Mouse (Mus musculus) erythroblast, adult 5-6 weeks (primary cell): ENCODE data around the gene Pi4ka. TPM values are rescaled to one million over a fixed set of nuclear protein-coding genes. Genes with fewer than 3 reads are reported as not detected.

Source experiments
- ATAC-seq: replicated peaks from 2 replicates; pipeline ENCODE4 v1.8.0; 2016; ENCODE audit warnings: moderate number of reproducible peaks, mild to moderate bottlenecking, moderate TSS enrichment, inconsistent platforms; ENCODE audit not compliant: poor library complexity, low FRiP score, severe bottlenecking
- total RNA-seq, 2 experiments: library from RNA; stranded (forward) in 1 of 2; stranded (reverse) in 1 of 2; fragments of 150-400 nt in 1 of 2; fragments of 200-764, 138-1000 nt in 1 of 2; gene quantifications; 2 replicates each; pipeline versions ENCODE4 v1.2.3 to v1.2.4; 2015 to 2017; ENCODE audit warnings: low replicate concordance in 2 of 2

Gene Pi4ka
- total RNA-seq (2015; ENCODE audit: low replicate concordance) = 9.8 and 30.9 TPM in 2 replicates
- total RNA-seq (2017; ENCODE audit: low replicate concordance) = 9.6 and 17.4 TPM in 2 replicates

DNA sequence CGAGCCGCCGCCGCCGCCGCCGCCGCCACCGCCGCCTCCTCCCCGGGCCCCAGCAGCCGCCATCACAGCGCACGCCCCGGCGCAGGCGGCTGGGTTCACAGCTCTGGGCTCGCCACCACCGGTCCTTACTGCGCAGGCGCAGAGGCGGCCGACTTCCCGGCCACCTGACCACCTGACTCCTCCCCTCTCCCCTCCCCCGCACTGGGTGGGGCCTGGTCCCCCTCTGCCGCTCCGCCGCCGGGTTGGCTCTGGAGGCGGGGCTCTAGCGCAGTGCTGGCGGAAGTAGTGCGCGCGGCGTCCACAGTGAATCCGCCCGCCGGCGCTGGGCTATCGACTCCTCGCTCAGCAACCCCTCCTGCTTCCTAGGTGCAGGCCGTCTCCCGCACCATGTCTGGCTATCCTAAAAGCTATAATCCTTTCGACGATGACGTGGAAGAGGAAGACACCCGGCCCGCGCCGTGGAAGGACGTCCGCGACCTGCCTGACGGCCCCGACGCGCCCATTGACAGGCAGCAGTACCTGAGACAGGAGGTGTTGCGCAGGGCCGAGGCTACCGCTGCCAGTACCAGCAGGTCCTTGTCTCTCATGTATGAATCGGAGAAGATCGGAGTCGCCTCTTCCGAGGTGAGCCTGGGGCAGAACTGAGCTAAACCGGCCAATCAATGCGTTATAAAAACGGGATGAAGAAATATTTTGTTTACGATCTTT, at the start of gene Pi4ka, which contains the start of gene Snap29:
Gene Pi4ka, minus strand, starts transcription at position 579 of the 708 bp plus-strand sequence.
Gene Snap29, plus strand, starts transcription at position 251 of the 708 bp plus-strand sequence.
- ATAC-seq = peak; percentile 95

GRCm38 (mm10) chr16:17452373-17452715, 46.2 kb upstream of the Pi4ka start:
- peak; percentile 66 for ATAC-seq

DNA sequence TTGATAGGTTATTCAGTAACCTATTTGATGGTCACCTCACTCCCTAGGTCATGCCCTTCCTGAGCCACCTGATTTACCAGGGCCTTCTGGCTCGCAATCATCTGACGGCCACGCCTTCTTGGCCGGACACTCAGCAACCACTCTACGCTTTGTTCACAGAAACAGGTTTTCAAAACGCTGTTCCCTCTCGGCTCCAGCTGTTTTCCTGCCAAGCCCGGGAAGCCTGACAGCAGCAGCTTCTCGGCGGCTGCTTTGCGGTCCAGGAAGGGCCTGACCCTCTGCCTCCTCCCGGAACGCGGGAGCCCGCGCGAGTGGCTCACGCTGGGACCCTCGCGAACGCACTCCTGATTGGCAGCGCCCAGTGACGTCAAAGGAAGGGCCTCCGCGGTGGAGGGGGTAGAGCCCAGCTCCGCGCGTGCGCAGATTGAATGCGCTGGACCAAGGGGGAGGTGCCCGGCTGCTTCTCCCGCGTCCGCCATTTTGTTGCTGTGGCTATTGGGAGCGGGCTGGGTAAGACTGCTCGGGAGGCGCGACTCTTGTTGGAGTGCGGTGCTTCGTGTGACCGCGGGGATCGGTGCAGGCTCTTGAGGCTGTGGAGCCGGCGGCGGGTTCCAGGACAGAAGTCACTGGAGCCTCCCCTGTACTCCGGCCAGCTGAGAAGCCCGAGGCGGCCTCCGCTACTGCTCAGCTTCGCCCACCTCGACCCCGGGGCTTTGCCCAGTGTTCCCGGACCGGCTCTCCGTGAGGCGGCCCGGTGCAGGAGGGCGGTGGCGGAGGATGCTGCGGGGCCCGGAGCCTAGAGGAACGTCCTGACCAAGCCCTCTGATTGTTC, 45.6 kb upstream of the Pi4ka start, which contains the start of gene Crkl:
Gene Crkl, plus strand, starts transcription at position 447 of the 832 bp plus-strand sequence.
- peak; percentile 94 for ATAC-seq

DNA sequence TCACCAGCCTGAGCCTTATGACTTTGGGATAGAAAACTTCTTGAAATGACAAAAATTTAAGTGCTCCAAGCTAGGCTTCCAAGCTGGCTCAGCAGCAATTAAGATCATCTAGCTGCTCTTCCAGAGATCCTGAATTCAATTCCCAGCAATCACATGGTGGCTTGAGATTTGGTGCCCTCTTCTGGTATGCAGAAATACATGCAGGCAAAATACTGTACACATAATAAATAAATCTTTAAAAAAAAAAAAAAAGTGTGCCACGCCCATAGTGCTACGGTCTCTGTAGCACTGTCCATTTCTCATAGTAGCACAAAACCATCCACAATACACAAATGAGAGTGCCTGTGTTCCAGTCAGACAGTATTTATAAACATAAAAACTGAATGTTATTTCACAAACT, 26.5 kb upstream of the Pi4ka start:
- ATAC-seq = no peak

DNA sequence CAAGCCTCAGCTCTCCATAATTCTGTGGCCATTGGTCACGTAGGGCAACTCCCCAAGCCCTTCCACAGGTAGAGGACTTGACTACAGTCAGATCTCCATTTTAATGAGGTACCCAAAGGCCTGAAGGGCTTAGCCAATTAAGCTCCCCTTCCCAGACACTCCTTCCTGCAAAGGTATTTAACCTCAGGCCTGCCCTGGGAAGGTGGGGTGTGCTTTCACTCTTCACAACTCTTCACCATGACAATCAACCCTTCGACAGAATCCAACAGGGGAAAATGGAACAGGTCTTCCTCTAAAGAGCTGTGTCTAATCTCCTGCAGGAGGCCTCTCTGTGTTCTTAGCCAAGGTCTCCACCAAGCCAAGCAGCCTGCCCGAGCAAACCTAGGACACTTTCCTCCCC, 16.9 kb upstream of the Pi4ka start:
- ATAC-seq = no peak

DNA sequence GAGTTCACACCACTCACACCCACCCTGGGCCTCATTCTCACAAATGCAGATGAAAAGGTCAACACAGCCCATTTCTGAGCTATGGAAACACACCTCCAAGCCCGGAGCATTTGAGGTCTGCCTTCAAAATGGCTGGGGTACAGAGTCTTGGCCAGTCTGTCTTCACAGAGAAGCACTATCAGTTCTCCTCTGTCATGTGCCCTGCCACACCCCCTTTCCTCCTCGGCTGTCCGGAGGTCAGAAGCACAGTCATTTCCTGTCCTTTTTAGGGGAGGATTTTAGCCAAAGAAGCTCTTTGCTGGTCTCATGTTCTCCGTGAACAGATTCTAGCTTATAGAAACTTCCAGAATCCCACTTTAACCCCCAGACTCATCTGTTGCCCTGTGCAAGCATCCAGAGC, 4.1 kb upstream of the Pi4ka start:
- no peak for ATAC-seq

DNA sequence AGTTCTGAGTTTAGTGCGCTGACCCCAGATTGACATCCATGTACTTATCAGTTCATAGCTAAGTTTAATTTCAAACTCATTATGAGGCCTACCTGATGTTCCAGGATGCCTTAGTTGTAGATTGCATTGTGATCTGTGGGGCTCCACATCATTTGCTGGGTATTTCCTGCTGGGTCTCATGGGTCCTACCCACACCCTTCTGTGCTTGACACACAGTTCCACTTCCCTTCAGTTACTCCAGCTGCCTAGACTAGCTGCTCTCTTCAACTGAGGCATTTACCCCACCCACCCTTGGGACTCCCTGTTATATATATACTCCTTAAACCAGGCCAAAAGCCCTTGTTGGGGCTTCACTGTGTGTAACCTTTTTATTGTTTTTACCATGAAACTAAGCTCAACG, 2.9 kb upstream of the Pi4ka start:
- no peak for ATAC-seq

DNA sequence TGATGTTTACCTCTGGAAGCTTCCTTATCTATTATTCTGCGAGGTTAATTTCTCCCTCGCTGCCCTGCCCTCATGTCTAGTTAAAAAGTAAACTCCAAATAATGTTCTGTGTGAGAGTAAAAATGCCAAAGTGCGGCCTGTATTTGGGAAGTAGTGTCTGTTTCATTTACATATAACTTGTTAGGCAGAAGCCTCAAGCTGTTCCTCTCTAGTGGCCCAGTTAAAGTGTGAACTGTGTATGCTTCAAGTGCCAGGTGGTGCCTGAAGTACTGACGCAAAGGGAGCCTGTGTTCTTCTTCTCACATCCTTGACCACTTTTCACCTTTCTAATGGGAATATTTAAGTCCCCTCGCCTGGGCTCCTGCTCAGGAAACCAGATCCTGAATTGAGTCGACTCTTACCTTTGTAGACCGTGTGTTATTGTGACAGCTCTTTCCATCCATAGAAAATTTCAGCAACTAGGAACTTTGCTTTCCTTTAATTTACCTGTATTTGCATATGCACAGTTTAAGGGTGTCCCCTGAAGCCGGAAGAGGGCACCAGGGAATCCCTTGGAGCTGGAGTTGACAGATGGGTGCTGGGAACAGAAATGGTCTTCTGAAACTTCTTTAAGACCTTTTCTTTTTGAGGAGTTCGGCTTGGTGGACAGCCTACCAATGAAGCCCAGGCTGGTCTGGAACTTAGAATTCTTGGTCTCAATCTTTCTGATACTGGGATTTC, 558 bp upstream of the Pi4ka start:
- ATAC-seq = peak; percentile 12; the same call in 1 of the 2 replicates

DNA sequence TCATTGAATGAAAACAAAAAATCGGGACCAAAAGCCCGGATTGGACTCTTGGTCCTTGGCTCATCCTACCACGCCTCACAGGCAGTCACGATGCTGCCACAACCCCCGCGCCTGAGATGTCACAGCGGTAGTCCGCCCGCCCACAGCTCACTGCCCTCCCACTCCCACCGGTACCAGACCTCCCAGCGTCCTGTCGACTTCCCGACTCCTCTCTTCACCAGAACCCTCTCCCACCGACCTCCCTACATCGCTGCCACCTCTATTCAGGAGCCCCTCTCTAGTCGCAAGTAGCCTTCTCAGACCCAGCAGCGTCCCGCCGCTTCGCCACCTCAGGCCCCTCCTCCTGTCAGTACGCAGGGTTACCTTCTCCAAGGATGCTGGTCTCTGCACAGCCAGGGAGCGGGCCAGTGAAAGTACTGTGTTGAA, 830 bp downstream of the Pi4ka start:
- peak; percentile 42 for ATAC-seq

DNA sequence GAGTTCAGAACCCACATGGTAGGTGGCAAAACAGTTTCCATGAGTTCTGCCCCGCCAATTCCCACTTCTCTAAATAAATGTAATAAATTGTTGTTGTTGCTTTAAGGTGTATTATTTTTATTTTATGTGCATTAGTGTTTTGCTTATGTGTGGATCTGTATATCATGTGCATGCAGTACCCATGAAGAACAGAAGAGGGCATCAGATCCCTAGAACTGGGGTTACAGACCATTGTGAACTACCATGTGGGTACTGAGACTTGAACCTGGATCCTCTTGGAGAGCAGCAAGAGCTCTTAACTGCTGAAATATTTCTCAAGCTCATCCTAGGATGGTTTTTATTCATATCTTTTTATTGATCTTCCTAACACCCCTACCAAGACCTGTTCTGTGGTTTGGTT, 3.3 kb downstream of the Pi4ka start:
- ATAC-seq = no peak

GRCm38 (mm10) chr16:17392784-17393183, 13.3 kb downstream of the Pi4ka start:
- no peak for ATAC-seq

DNA sequence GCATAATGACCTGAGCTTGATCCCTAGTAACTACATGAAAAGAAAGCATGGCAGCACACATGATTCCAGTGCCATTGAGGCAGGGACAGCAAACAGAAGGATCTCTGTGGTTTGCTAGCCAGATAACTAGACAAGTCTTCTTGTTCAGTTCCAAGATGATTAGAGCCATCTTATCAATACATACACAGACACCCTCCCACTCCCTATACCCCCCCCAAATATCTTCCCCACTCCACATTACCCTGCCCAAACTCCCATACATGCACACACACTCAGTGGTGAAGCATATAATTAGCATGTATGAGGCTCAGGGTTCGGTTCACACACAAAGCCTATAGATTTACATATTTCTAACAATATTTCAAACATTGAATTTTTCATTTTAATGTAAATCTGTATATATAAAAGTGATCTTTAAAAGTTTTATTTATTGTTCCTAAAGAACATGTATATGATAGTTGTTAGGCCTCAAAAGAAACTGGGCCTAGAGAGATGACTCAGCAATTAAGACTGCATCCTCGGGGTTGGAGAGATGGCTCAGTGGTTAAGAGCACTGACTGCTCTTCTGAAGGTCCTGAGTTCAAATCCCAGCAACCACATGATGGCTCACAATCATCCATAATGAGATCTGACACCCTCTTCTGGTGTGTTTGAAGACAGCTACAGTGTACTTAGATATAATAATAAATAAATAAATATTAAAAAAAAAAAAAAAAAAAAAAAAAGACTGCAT, 22.4 kb downstream of the Pi4ka start:
- no peak for ATAC-seq

GRCm38 (mm10) chr16:17382306-17382705, 23.8 kb downstream of the Pi4ka start:
- no peak for ATAC-seq

- ATAC-seq = no peak
These were observed 47.3 kb downstream of the Pi4ka start for GRCm38 (mm10) chr16:17358787-17359186.

- ATAC-seq = no peak
These were observed 50.1 kb downstream of the Pi4ka start for GRCm38 (mm10) chr16:17356031-17356430.

GRCm38 (mm10) chr16:17346766-17347165, 59.3 kb downstream of the Pi4ka start:
- ATAC-seq = no peak

GRCm38 (mm10) chr16:17345813-17346155, 60.3 kb downstream of the Pi4ka start:
- ATAC-seq = no peak

- no peak for ATAC-seq
These were observed 60.8 kb downstream of the Pi4ka start for GRCm38 (mm10) chr16:17345141-17345812.

GRCm38 (mm10) chr16:17341847-17342246, 64.3 kb downstream of the Pi4ka start:
- ATAC-seq = no peak
